Mouse (Mus musculus) embryonic fibroblast, embryonic 13.5 days (primary cell): ENCODE results near the gene Lrfn2.

Source experiments
- CTCF ChIP-seq: IDR thresholded peaks from 2 replicates; pipeline ENCODE4 v1.5.1; 2011; ENCODE audit warnings: mild to moderate bottlenecking, control low read depth, low read length, moderate library complexity, borderline replicate concordance; ENCODE audit not compliant: insufficient read depth
- POLR2A ChIP-seq: IDR thresholded peaks from 2 replicates; pipeline ENCODE4 v1.6.1; 2011; ENCODE audit warnings: low read depth, mild to moderate bottlenecking, control low read depth, low read length, moderate library complexity

GRCm38 (mm10) chr17:49078168-49078567 is 146.0 kb downstream of the Lrfn2 start:
- TF ChIP-seq CTCF (no peak), POLR2A (no peak)
